Mouse (Mus musculus): ENCODE measurements around the gene Irs3. TPM values are rescaled to one million over a fixed set of nuclear protein-coding genes. Genes with fewer than 3 reads are reported as not detected.

Irs3 gene
- total RNA-seq, 2 experiments from 2014 or later: 4.8 to 6.2 TPM

Other genes with a start within 250 kb of the Irs3 start
- under 1 TPM in 1 of 2 experiments, not detected in 1; 0.03 TPM for gene Zan, start 168.7 kb downstream of the Irs3 start, total RNA-seq (2021)
- gene Pop7, start 143.2 kb downstream of the Irs3 start, total RNA-seq (2021): 10 to 100 TPM; 25.6 to 27.0 TPM
- 10 to 100 TPM; 32.0 to 32.8 TPM for gene Gigyf1, start 127.2 kb downstream of the Irs3 start, total RNA-seq (2021)
- not detected for gene Epo, start 112.5 kb downstream of the Irs3 start, total RNA-seq (2021)
- gene Gnb2, start 112.2 kb downstream of the Irs3 start, total RNA-seq (2021): 100 to 1,000 TPM; 544 to 638 TPM
- gene Actl6b, start 92.2 kb downstream of the Irs3 start, total RNA-seq (2021): 1 to 10 TPM; 2.6 to 3.3 TPM
- gene Tfr2, start 75.9 kb downstream of the Irs3 start, total RNA-seq (2021): 1 to 10 TPM in 1 of 2 experiments, under 1 TPM in 1; 0.95 to 1.1 TPM
- gene Mospd3, start 44.7 kb downstream of the Irs3 start, total RNA-seq (2021): 10 to 100 TPM; 45.6 to 47.8 TPM
- gene Pcolce, start 31.9 kb downstream of the Irs3 start, total RNA-seq (2021): 100 to 1,000 TPM; 874 to 904 TPM
- 1 to 10 TPM in 1 of 2 experiments, under 1 TPM in 1; 0.93 to 1.7 TPM for gene Fbxo24, start 16.7 kb downstream of the Irs3 start, total RNA-seq (2021)
- 10 to 100 TPM; 23.5 to 36.1 TPM for gene Lrch4, start 16.6 kb downstream of the Irs3 start, total RNA-seq (2021)
- 1 to 10 TPM; 7.9 to 9.6 TPM for gene Gm20605, start 16.5 kb downstream of the Irs3 start, total RNA-seq (2021)
- gene Sap25, start 4.4 kb downstream of the Irs3 start, total RNA-seq (2021): 1 to 10 TPM; 1.9 to 7.8 TPM
- gene Agfg2, start 39.0 kb upstream of the Irs3 start, total RNA-seq (2021): 10 to 100 TPM; 30.4 to 30.6 TPM
- gene Nyap1, start 95.9 kb upstream of the Irs3 start, total RNA-seq (2021): 1 to 10 TPM; 3.1 to 3.2 TPM
- gene Tsc22d4, start 100.0 kb upstream of the Irs3 start, total RNA-seq (2021): 10 to 100 TPM; 79.5 to 84.6 TPM
- 10 to 100 TPM; 24.6 to 28.4 TPM for gene Ppp1r35, start 133.1 kb upstream of the Irs3 start, total RNA-seq (2021)
- 10 to 100 TPM; 52.0 to 56.4 TPM for gene Mepce, start 141.9 kb upstream of the Irs3 start, total RNA-seq (2021)
- gene Zcwpw1, start 142.1 kb upstream of the Irs3 start, total RNA-seq (2021): 1 to 10 TPM; 2.3 to 3.0 TPM
- gene Pilra, start 190.6 kb upstream of the Irs3 start, total RNA-seq (2021): 1 to 10 TPM; 2.4 to 3.9 TPM
- 1 to 10 TPM; 1.3 to 1.5 TPM for gene Pilrb1, start 212.4 kb upstream of the Irs3 start, total RNA-seq (2021)
- gene Pilrb2, start 226.1 kb upstream of the Irs3 start, total RNA-seq (2021): 1 to 10 TPM in 1 of 2 experiments, under 1 TPM in 1; 0.76 to 1.4 TPM